Mouse (Mus musculus) bone marrow macrophage, adult 2 months (primary cell): ENCODE results near the gene Txnrd1. TPM values are rescaled to one million over a fixed set of nuclear protein-coding genes. Genes with fewer than 3 reads are reported as not detected.

Experiments used
- H3K27ac ChIP-seq: 2 replicates; pipeline ENCODE4 v1.5.1; 2012; ENCODE audit warnings: low read depth, low read length; ENCODE audit not compliant: insufficient read depth
- H3K4me1 ChIP-seq: 2 replicates; pipeline ENCODE4 v1.6.1; 2012; ENCODE audit warnings: low read length; ENCODE audit not compliant: control insufficient read depth, insufficient read depth
- H3K4me3 ChIP-seq: 2 replicates; pipeline ENCODE4 v1.5.1; 2012; ENCODE audit warnings: mild to moderate bottlenecking, low read length, moderate library complexity; ENCODE audit not compliant: insufficient read depth
- CTCF ChIP-seq: IDR thresholded peaks from 2 replicates; pipeline ENCODE4 v1.5.1; 2012; ENCODE audit warnings: low read depth, mild to moderate bottlenecking, low read length, moderate library complexity
- POLR2A ChIP-seq: IDR thresholded peaks from 2 replicates; pipeline ENCODE4 v1.6.1; 2012; ENCODE audit warnings: mild to moderate bottlenecking, low read depth, low read length, borderline replicate concordance
- polyA plus RNA-seq: library from polyadenylated mRNA; stranded (reverse); fragments of >200 nt; gene quantifications from 2 replicates; pipeline ENCODE4 v1.2.4, GENCODE M21; 2012; ENCODE audit not compliant: missing spikeins, insufficient read depth, insufficient read length

Txnrd1 gene
- polyA plus RNA-seq, 1 experiment: 88.9 TPM

DNA sequence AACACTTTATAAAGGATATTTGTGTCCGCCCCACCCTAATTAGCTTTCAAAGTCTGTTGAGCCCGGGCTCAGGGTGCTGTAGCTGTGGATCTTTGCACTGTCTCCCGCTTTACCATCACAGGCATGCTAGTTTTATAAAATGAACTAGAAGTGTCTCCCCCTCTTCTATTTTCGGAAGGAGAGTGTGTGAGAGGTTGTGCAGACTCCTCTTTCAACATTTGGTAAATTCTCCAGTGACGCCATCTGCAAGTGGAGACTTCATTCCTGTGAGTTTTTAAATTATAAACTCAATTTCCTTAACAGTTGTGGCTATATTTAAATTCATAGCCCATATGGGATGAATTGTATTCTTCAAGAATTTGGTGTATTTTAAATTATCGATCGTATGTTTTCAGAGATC, 74.8 kb downstream of the Txnrd1 start:
- no peak overlapping the region for H3K4me3 ChIP-seq
- H3K4me1 ChIP-seq: no peaks in the 10 kb centered on the region; the same call in 1 of the 2 replicates
- TF ChIP-seq CTCF: no peak
- no peak for TF ChIP-seq POLR2A

DNA sequence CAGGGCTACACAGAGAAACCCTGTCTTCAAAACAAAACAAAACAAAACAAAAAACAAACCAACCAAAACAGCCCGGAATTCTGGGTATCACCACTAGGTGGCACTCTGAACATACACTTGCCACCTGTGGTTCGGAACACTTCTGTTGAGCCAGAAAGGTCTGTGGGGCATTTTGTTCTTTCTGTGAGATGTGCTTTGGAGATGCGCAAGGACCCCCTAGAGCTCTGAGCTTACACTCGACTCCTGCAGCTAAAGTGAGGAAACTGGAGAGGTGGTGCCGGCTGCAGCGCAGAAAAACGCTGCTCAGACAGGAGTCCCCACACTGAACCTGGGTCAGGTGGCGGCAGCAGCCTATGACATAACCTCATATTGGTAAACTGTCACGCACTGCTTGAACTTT, 75.6 kb downstream of the Txnrd1 start:
- Histone ChIP-seq H3K4me3 (no peak overlapping the region), H3K27ac (no peak overlapping the region), H3K4me1 (peaks cover 8% of the 10 kb centered on the region)
- TF ChIP-seq POLR2A: no peak
- no peak; the same call in 1 of the 2 replicates for TF ChIP-seq CTCF

More for the DNA sequence above, 74.8 kb downstream of the Txnrd1 start:
- H3K27ac ChIP-seq: no peak overlapping the region

DNA sequence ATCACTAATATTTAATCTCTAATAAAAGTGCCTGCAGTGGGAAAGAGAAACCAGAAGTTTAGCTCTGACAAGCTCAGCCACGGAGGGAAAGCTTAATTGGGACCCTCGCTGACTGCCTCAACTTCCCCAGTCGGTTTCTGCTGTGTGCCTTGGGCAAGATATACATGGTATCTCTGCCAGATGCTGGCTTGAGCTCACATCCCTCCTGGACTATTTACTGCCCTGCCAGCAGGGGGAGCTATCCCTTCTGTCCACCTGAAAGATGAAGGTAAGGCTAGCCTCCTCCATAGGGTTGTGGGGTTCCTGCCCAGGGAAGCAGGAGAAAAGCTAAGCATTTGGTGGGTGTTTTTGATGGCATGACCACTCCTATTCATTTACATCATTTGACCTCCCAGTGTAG, 76.4 kb downstream of the Txnrd1 start:
- H3K4me3 ChIP-seq: no peak overlapping the region
- H3K4me1 ChIP-seq: peaks cover 11% of the 10 kb centered on the region
- TF ChIP-seq CTCF (peak; percentile 79), POLR2A (no peak)

DNA sequence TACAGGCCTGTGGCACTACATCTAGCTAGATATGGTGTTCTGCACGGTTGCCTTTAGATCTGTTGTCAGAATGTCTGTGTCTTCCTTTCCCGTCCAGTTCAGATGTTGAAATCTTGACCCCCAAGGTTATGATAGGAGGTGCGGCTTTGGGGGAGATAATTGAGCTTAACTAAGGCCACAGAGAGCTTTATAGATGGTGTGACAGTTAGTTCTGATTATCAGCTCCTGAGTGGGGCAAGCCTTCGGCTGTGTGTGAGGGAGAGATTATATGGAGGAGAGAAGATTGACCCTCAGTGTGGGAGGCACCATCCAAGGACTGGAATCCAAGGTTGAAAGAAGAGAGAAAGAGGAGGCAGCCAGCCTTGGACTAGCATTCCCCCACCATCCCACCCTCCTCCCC, 79.5 kb downstream of the Txnrd1 start:
- Histone ChIP-seq H3K4me1 (peaks cover 13% of the 10 kb centered on the region), H3K27ac (no peak overlapping the region), H3K4me3 (no peak overlapping the region)
- TF ChIP-seq POLR2A: no peak

More for the DNA sequence above, 76.4 kb downstream of the Txnrd1 start:
- H3K27ac ChIP-seq: no peak overlapping the region

DNA sequence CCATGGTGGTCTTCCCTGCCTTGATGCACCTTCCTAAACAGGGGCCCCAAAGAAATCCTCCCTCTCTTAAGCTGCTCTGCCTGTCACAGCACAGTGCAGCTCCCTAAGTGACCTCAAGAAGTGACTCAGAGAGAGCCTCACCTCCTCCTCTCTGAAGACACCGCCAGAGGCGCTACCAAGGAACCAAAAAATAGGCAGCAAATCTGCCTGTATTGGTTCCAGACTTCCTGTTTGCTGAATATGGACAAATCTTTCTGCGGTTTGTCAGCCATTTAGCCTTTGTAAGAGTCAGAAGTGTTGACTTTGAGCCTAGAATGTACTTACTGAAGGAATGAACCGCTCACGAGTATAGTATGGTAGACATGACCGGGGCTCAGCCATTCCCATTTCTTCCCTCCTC, 80.0 kb downstream of the Txnrd1 start:
- no peak overlapping the region for H3K4me3 ChIP-seq
- peaks cover 13% of the 10 kb centered on the region for H3K4me1 ChIP-seq
- no peak overlapping the region for H3K27ac ChIP-seq
- TF ChIP-seq CTCF (no peak), POLR2A (no peak)

DNA sequence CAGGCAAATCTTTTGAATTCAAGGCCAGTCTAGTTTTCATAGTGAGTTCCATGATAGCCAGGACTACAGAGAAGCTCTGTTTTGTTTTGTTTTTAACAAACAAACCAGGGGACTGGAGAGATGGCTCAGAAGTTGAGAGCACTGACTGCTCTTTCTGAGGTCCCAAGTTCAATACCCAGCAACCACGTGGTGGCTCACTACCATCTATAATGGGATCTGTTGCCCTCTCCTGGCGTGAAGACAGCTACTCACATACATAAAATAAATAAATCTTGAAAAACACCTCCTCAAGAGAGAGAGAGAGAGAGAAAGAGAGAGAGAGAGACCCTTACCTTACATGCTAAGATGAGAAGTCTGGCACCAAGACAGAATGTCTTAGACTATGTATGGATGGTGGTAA, 84.9 kb downstream of the Txnrd1 start:
- TF ChIP-seq CTCF (no peak), POLR2A (no peak)
- H3K27ac ChIP-seq: no peak overlapping the region
- H3K4me3 ChIP-seq: no peak overlapping the region
- H3K4me1 ChIP-seq: peaks cover 31% of the 10 kb centered on the region

DNA sequence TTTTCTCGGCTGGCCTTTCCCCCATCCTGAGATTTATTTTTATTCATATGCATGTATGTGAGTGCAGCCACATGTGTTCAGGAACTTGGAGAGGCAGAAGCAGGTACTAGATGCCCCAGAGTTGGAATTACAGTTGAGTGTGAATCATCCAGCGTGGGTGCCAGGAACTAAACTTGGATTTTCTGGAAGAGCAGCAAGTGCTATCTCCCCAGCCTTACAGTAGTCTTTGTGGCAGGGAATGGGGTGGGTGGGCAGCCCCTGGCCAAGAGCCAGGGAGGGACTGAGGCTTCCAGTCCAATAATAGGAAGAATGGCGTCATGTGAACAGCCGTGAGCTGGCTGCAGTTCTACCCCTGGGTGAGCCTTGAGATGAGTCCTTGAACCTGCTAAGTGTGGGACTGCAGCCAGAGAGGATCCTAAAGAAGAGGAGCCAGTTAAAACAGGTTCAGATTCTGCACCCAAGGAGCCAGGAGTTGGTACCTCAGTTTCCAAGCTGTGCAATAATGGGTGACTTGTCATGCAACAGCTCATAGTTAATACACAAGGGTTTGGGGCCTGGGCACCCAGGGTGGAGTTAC, 85.7 kb downstream of the Txnrd1 start:
- Histone ChIP-seq H3K4me1 (peaks cover 29% of the 10 kb centered on the region), H3K4me3 (no peak overlapping the region), H3K27ac (no peak overlapping the region)
- TF ChIP-seq POLR2A (no peak), CTCF (no peak)

DNA sequence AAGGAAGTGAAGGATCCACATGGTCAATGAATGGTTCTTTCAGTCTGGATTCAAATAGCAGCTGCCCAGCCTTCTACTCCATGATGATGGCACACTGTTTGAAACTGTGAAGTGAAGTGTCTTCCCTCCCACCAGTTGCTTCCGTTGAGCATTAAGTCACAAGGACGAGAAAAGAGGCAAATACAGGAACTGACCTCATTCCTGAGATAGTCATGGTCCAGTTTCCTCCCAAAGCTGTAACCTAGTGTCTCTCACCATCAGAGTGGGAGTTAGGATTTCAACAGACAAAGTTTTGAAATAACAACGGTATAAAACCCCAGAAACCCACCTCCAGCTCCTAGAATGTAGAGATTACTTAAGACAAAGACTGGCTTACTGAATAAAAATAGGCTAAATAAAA, 89.8 kb downstream of the Txnrd1 start:
- Histone ChIP-seq H3K4me3 (no peak overlapping the region), H3K4me1 (peaks cover 30% of the 10 kb centered on the region), H3K27ac (peak overlapping the region; percentile 30)
- TF ChIP-seq POLR2A: no peak
- TF ChIP-seq CTCF: no peak

DNA sequence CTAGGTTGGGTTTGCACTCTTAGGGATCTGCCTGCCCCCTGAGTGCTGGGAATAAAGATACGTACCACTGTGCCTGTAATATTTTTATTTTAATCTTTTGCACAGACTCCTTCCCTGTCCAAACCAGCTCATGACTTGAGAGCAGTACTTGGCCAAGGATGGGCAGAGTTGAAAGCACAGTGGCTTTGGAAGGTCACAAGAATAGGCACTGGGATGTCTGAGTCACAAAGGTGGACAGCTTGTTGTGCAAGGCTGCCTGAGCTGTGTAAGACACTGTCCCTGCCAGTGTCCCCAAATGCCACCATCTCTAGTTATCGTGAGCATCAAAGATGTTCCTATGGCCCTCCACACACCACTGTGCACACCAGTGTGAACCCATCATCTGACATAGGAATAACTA, 91.0 kb downstream of the Txnrd1 start:
- H3K27ac ChIP-seq: no peak overlapping the region
- no peak overlapping the region for H3K4me3 ChIP-seq
- H3K4me1 ChIP-seq: peaks cover 30% of the 10 kb centered on the region
- no peak for TF ChIP-seq POLR2A
- no peak for TF ChIP-seq CTCF

DNA sequence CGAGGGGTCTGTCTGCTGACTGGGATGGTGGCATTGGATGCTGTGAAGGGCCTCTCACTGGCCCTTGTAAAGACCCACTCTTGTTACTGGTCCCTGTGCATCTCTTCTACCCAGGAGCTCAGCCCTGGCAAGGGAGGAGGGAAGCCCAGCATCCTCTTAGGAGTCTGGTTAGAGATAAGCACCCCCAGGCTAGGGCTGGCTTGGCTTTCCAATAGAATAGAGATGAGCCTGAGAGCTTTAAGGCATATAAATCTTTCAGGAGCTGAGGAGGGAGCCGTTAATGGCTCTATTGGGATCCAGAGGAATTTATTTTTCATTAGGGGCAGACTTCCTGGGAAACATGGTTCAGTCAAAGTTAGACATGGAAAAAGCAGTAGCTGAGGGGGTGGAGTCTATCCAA, 91.9 kb downstream of the Txnrd1 start:
- TF ChIP-seq CTCF (no peak), POLR2A (no peak)
- Histone ChIP-seq H3K27ac (no peak overlapping the region), H3K4me3 (no peak overlapping the region), H3K4me1 (peaks cover 30% of the 10 kb centered on the region)

DNA sequence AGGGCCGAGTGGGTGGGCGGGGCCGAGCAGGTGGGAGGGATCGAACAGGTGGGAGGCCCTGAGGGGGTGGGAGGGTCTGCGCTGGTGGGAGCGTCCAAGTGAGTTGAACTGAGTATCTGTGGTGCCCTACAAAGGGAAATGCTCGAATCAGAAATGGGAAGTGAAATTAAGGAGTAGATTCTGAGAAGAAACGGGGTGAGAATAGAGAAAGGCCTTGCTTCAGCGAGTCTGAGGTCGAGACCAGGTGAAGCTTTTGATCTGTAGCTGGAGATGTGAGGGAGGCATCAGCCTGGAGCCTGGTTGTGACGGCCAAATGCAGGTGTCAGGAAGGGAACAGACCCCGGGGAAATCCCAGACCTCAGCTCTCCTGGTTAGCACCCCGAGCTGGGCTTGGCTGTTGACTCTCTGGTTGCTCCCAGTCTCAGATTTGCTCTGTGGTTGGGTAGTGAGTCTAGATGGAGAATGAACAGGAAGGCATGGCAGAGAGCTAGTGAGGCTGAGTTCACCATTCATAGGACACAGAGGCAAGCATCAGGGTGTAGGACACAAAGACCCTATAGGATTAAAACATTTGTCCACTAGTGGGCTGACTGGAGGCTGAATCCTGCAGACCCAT, 101.4 kb downstream of the Txnrd1 start:
- TF ChIP-seq POLR2A (no peak), CTCF (no peak)
- H3K27ac ChIP-seq: no peak overlapping the region

More for the DNA sequence above, 101.4 kb downstream of the Txnrd1 start:
- Histone ChIP-seq H3K4me3 (no peak overlapping the region), H3K4me1 (peaks cover 10% of the 10 kb centered on the region)
